Mouse (Mus musculus): ENCODE measurements around the gene Uqcr11.

The Uqcr11 gene

GRCm38 (mm10) chr10:80376160-80376559 is 30.5 kb downstream of the Uqcr11 start:
- peak; percentile 85 for DNase-seq (ENCODE audit: low read depth, low spot score)

GRCm38 (mm10) chr10:80374063-80374462 is 32.6 kb downstream of the Uqcr11 start:
- DNase-seq (ENCODE audit: low read depth, low spot score), result no peak

- no peak for DNase-seq (ENCODE audit: low read depth, low spot score)
Measured at GRCm38 (mm10) chr10:80372706-80373105, 33.9 kb downstream of the Uqcr11 start.

GRCm38 (mm10) chr10:80371983-80372382 is 34.6 kb downstream of the Uqcr11 start:
- DNase-seq (ENCODE audit: low read depth, low spot score), result no peak

GRCm38 (mm10) chr10:80371411-80371966 is 35.1 kb downstream of the Uqcr11 start:
- no peak for DNase-seq (ENCODE audit: low read depth, low spot score)

GRCm38 (mm10) chr10:80369995-80370747 is 36.5 kb downstream of the Uqcr11 start:
- no peak for DNase-seq (ENCODE audit: low read depth, low spot score)

GRCm38 (mm10) chr10:80368392-80368791 is 38.2 kb downstream of the Uqcr11 start:
- DNase-seq (ENCODE audit: low read depth, low spot score), result no peak

- no peak for DNase-seq (ENCODE audit: low read depth, low spot score)
Measured at GRCm38 (mm10) chr10:80367954-80368353, 38.7 kb downstream of the Uqcr11 start.

GRCm38 (mm10) chr10:80365736-80366135 is 40.9 kb downstream of the Uqcr11 start:
- no peak for DNase-seq (ENCODE audit: low read depth, low spot score)

GRCm38 (mm10) chr10:80363734-80364133 is 42.9 kb downstream of the Uqcr11 start:
- DNase-seq (ENCODE audit: low read depth, low spot score), result no peak

GRCm38 (mm10) chr10:80357994-80358639 is 48.5 kb downstream of the Uqcr11 start:
- DNase-seq (ENCODE audit: low read depth, low spot score), result no peak

- DNase-seq (ENCODE audit: low read depth, low spot score), result no peak
Measured at GRCm38 (mm10) chr10:80357336-80357735, 49.3 kb downstream of the Uqcr11 start.

GRCm38 (mm10) chr10:80356737-80357136 is 49.9 kb downstream of the Uqcr11 start:
- DNase-seq (ENCODE audit: low read depth, low spot score), result no peak

GRCm38 (mm10) chr10:80356001-80356682 is 50.5 kb downstream of the Uqcr11 start, which contains the start of gene Plk5:
Plk5 (plus strand) TSS chr10:80356459.
- DNase-seq (ENCODE audit: low read depth, low spot score), result no peak

- no peak for DNase-seq (ENCODE audit: low read depth, low spot score)
Measured at GRCm38 (mm10) chr10:80355431-80355830, 51.2 kb downstream of the Uqcr11 start.

All from skeletal muscle tissue, adult 2 months (tissue).